ENCODE assay signal across 9 mouse cellular contexts in the genomic region with DNA sequence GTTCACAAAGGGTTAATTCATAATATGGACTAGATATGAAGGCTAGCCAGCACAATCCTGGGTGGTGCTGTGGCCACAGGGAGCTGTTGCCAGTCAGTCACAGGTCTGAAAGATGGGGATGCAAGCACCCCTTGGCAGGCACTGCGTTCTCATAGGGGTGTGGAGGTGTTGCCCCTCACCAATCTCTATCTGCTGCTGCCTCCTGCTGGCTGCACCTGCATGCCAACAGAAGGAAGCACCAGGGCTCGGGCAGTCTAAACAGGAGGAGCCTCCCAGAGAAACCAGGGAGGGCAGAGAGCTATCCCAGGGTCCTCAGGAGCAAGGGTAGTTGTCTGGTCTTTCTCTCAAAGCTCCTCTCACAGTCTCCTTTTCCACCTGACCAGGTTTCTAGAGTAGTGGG. TPM values are rescaled to one million over a fixed set of nuclear protein-coding genes. Genes with fewer than 3 reads are reported as not detected.
DNase-seq lines count a peak whose midpoint lies in the region; ATAC-seq and TF ChIP-seq lines count a peak whose summit lies in the region.
"Had no signal": no experiment of that assay in that cellular context is flagged by ENCODE, and none has a peak within 500 bp of the region (broad histone marks: within the 10 kb centered on the region; RNA-seq: fewer than 3 reads in every experiment).

No protein-coding gene starts in this region.

- H3K9me3 ChIP-seq in heart, embryonic 10.5 days, result no peaks in the 10 kb centered on the region; the same call in 1 of the 2 replicates
- H3K9me3 ChIP-seq in neural tube, embryonic 15.5 days (replicated peaks), result no peaks in the 10 kb centered on the region
- H3K9me3 ChIP-seq in hindbrain, embryonic 14.5 days (ENCODE audit: control insufficient read depth, low read length), result no peaks in the 10 kb centered on the region
- H3K9me3 ChIP-seq: midbrain, embryonic 12.5 days had no signal

- no peak for TF ChIP-seq POLR2A in heart, adult 2 months (IDR thresholded peaks at IDR 0.05; ENCODE audit: insufficient read depth, low read depth, low read length)
- no peak for TF ChIP-seq POLR2A in bone marrow, adult 2 months (IDR thresholded peaks at IDR 0.05; ENCODE audit: borderline replicate concordance, control insufficient read depth, low read depth, low read length)

- H3K4me1 ChIP-seq in heart, adult 2 months (ENCODE audit: control insufficient read depth, insufficient read depth, low read length), result no peaks in the 10 kb centered on the region
- H3K4me1 ChIP-seq in heart, embryonic 10.5 days, result no peaks in the 10 kb centered on the region
- H3K4me1 ChIP-seq in neural tube, embryonic 15.5 days, result no peaks in the 10 kb centered on the region
- H3K4me1 ChIP-seq in bone marrow, adult 2 months (ENCODE audit: control insufficient read depth, insufficient read depth, low read length), result no peaks in the 10 kb centered on the region
- no peaks in the 10 kb centered on the region for H3K4me1 ChIP-seq in hindbrain, embryonic 14.5 days (replicated peaks; ENCODE audit: control insufficient read depth, insufficient read depth, low read length)
- H3K4me1 ChIP-seq: midbrain, embryonic 12.5 days had no signal

- WGBS in heart, adult 2 months, result 49% methylated on average over 2 of the region's 2 CpGs
- 30% methylated on average over 2 of the region's 2 CpGs for WGBS in heart, embryonic 10.5 days
- 31% methylated on average over 2 of the region's 2 CpGs for WGBS in neural tube, embryonic 15.5 days
- WGBS in bone marrow, adult 2 months, result 46% methylated on average over 2 of the region's 2 CpGs
- 41% methylated on average over 2 of the region's 2 CpGs for WGBS in hindbrain, embryonic 14.5 days

- no peak for ATAC-seq in neural tube, embryonic 15.5 days (ENCODE audit: low FRiP score)
- ATAC-seq in hindbrain, embryonic 14.5 days (ENCODE audit: low FRiP score), result no peak

- no peak for TF ChIP-seq EP300 in heart, adult 2 months (IDR thresholded peaks at IDR 0.05; ENCODE audit: insufficient read depth, low read depth, low read length)

- H3K79me2 ChIP-seq in heart, adult 2 months (replicated peaks; ENCODE audit: control insufficient read depth, insufficient read depth, low read length), result no peaks in the 10 kb centered on the region

- H3K9ac ChIP-seq in heart, adult 2 months (ENCODE audit: low read depth, low read length), result no peak overlapping the region
- no peak overlapping the region for H3K9ac ChIP-seq in neural tube, embryonic 15.5 days (replicated peaks)
- H3K9ac ChIP-seq in hindbrain, embryonic 14.5 days, result no peak overlapping the region
- H3K9ac ChIP-seq: midbrain, embryonic 12.5 days had no signal

- H3K4me2 ChIP-seq in neural tube, embryonic 15.5 days, result no peak overlapping the region
- H3K4me2 ChIP-seq in hindbrain, embryonic 14.5 days (replicated peaks), result no peak overlapping the region
- H3K4me2 ChIP-seq: midbrain, embryonic 12.5 days had no signal

- no peak overlapping the region for H3K27ac ChIP-seq in heart, adult 2 months
- H3K27ac ChIP-seq in heart, embryonic 10.5 days, result no peak overlapping the region
- H3K27ac ChIP-seq in neural tube, embryonic 15.5 days (replicated peaks), result no peak overlapping the region
- no peak overlapping the region for H3K27ac ChIP-seq in bone marrow, adult 2 months (ENCODE audit: control insufficient read depth, insufficient read depth, low read depth, low read length, poor library complexity)
- no peak overlapping the region for H3K27ac ChIP-seq in hindbrain, embryonic 14.5 days
- H3K27ac ChIP-seq: midbrain, embryonic 12.5 days had no signal

- intact Hi-C loops in heart, adult 2 months (cut with DNase I), result no loop called here

- H3K4me3 ChIP-seq in heart, adult 2 months, result no peak overlapping the region
- no peak overlapping the region for H3K4me3 ChIP-seq in heart, embryonic 10.5 days
- no peak overlapping the region for H3K4me3 ChIP-seq in neural tube, embryonic 15.5 days (replicated peaks)
- H3K4me3 ChIP-seq in bone marrow, adult 2 months (replicated peaks; ENCODE audit: control insufficient read depth, low read depth, low read length), result no peak overlapping the region
- H3K4me3 ChIP-seq in hindbrain, embryonic 14.5 days (replicated peaks; ENCODE audit: low read length), result no peak overlapping the region
- H3K4me3 ChIP-seq: midbrain, embryonic 12.5 days had no signal

- H3K27me3 ChIP-seq in heart, adult 2 months (ENCODE audit: control insufficient read depth, insufficient read depth, low read length), result no peaks in the 10 kb centered on the region
- H3K27me3 ChIP-seq in heart, embryonic 10.5 days (ENCODE audit: insufficient read depth, poor library complexity, severe bottlenecking), result no peaks in the 10 kb centered on the region
- no peaks in the 10 kb centered on the region for H3K27me3 ChIP-seq in neural tube, embryonic 15.5 days (replicated peaks)
- no peaks in the 10 kb centered on the region for H3K27me3 ChIP-seq in hindbrain, embryonic 14.5 days (ENCODE audit: control insufficient read depth, insufficient read depth, low read length)
- H3K27me3 ChIP-seq: midbrain, embryonic 12.5 days had no signal

- peak; percentile 55 for TF ChIP-seq CTCF in heart, adult 2 months (IDR thresholded peaks at IDR 0.05)
- 0 out of 2 replicates have a peak, but pooled peaks have one; percentile 6 for TF ChIP-seq CTCF in bone marrow, adult 2 months (IDR thresholded peaks at IDR 0.05; ENCODE audit: control insufficient read depth, insufficient read depth, low read length)

- H3K36me3 ChIP-seq in heart, adult 2 months (ENCODE audit: control insufficient read depth, insufficient read depth, low read length), result no peaks in the 10 kb centered on the region
- H3K36me3 ChIP-seq in heart, embryonic 10.5 days, result no peaks in the 10 kb centered on the region
- H3K36me3 ChIP-seq in neural tube, embryonic 15.5 days, result peaks cover 46% of the 10 kb centered on the region
- peaks cover 36% of the 10 kb centered on the region for H3K36me3 ChIP-seq in hindbrain, embryonic 14.5 days (replicated peaks; ENCODE audit: control insufficient read depth, insufficient read depth)

- DNase-seq in heart, adult 2 months, result no peak
- DNase-seq in heart, embryonic 10.5 days (ENCODE audit: low spot score), result no peak
- DNase-seq in neural tube, embryonic 10.5 days (ENCODE audit: extremely low spot score, low spot score), result peak; percentile 25
- DNase-seq in right cerebral cortex, postnatal 4 days, result peak; percentile 49
- no peak for DNase-seq in hindbrain, embryonic 14.5 days (ENCODE audit: low spot score)
- DNase-seq in gastrocnemius, adult 8-10 months (ENCODE audit: low spot score in 2 of 2), result no peak

RNA-seq across cellular contexts. Expression of a gene that starts 58.7 kb away (rescaled TPM):
- total RNA-seq in heart, adult 2 months (2021), result 10 to 100 TPM; 15.6 to 17.4 TPM
- 18.1 and 24.7 TPM in 2 replicates for polyA plus RNA-seq in heart, adult 2 months (2012; rRNA removed)
- 21.6 and 24.5 TPM in 2 replicates for polyA plus RNA-seq in heart, embryonic 10.5 days (2016; fragmentation: Nextera tagmentation; extraction: Ambion mirVana)
- 22.6 and 25.5 TPM in 2 replicates for polyA plus RNA-seq in neural tube, embryonic 15.5 days (2015; fragmentation: Nextera tagmentation; extraction: Ambion mirVana)
- polyA plus RNA-seq in bone marrow, adult 2 months (2011; ENCODE audit: insufficient read depth, insufficient read length, low replicate concordance, missing spikeins), result 4.7 and 6.9 TPM in 2 replicates
- 27.2 and 32.1 TPM in 2 replicates for polyA plus RNA-seq in hindbrain, embryonic 14.5 days (2014; fragmentation: Nextera tagmentation; extraction: Ambion mirVana)
- 1 to 10 TPM; 5.7 to 9.3 (median 7.8) TPM for total RNA-seq in gastrocnemius, adult 8-10 months (2022)

RNA-seq across cellular contexts. Expression of a gene that starts 59.2 kb away (rescaled TPM):
- 10 to 100 TPM; 17.9 to 23.8 TPM for total RNA-seq in heart, adult 2 months (2021)
- 22.4 and 29.5 TPM in 2 replicates for polyA plus RNA-seq in heart, adult 2 months (2012; rRNA removed)
- polyA plus RNA-seq in heart, embryonic 10.5 days (2016; fragmentation: Nextera tagmentation; extraction: Ambion mirVana), result 265 and 347 TPM in 2 replicates
- polyA plus RNA-seq in neural tube, embryonic 15.5 days (2015; fragmentation: Nextera tagmentation; extraction: Ambion mirVana), result 258 and 270 TPM in 2 replicates
- polyA plus RNA-seq in bone marrow, adult 2 months (2011; ENCODE audit: insufficient read depth, insufficient read length, low replicate concordance, missing spikeins), result 18.9 and 23.6 TPM in 2 replicates
- 228 and 237 TPM in 2 replicates for polyA plus RNA-seq in hindbrain, embryonic 14.5 days (2014; fragmentation: Nextera tagmentation; extraction: Ambion mirVana)
- 10 to 100 TPM; 15.8 to 25.7 (median 18.7) TPM for total RNA-seq in gastrocnemius, adult 8-10 months (2022)

Comparison
In these comparisons a context has a peak if more than half of its experiments do, and no peak if none do; other contexts are left out.
1. DNase-seq: peak in neural tube, embryonic 10.5 days (single experiment) and right cerebral cortex, postnatal 4 days (single experiment); none in heart, adult 2 months (0 of 2), heart, embryonic 10.5 days (single experiment), hindbrain, embryonic 14.5 days (single experiment) and gastrocnemius, adult 8-10 months (0 of 2).